ENCODE assay signal across 16 mouse cellular contexts in the genomic region with DNA sequence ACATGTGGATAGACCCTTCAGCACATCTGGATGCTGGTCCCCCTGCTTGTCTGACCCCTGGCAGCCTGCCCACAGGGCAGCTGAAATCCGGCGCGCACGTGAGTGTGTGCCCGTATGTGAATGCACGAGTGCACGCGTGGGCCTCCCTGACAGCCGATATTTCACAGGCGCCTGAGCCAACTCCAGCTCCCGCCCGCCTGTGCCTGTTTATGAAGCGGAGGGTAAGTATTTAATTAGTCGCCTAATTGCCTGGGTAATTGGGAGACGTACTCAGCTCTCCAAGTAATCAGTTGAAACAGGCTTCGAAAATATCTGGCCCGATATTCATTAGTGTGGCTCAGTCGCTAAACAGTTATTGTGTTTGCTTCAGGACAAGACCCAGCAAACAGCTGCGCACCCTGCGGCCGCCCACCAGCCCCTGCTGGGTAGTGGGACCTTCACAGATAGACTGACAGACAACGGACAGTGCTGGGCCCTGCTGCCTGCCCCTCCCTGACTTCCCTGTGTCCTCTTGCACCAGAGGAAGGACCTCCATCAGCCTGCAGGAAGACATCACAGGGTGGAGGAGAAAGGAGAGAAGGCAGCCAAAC.
A peak's percentile ranks its signal among the peaks of the same experiment; 100 is the strongest.
DNase-seq lines count a peak whose midpoint lies in the region; ATAC-seq and TF ChIP-seq lines count a peak whose summit lies in the region.
"Had no signal": no experiment of that assay in that cellular context is flagged by ENCODE, and none has a peak within 500 bp of the region (broad histone marks: within the 10 kb centered on the region; RNA-seq: fewer than 3 reads in every experiment).

No protein-coding gene starts in this region.

- H3K4me1 ChIP-seq in forebrain, embryonic 13.5 days, result peaks cover 10% of the 10 kb centered on the region
- H3K4me1 ChIP-seq: embryonic facial prominence, embryonic 15.5 days; liver, embryonic 12.5 days had no signal

- H3K4me2 ChIP-seq in forebrain, embryonic 13.5 days, result no peak overlapping the region
- H3K4me2 ChIP-seq: embryonic facial prominence, embryonic 15.5 days; liver, embryonic 12.5 days had no signal

- H3K27ac ChIP-seq in forebrain, embryonic 13.5 days, result peak overlapping the region; percentile 37; the same call in 1 of the 2 replicates
- H3K27ac ChIP-seq in layer of hippocampus, adult 2 months, result no peak overlapping the region
- H3K27ac ChIP-seq: embryonic facial prominence, embryonic 15.5 days; liver, embryonic 12.5 days; stomach, postnatal 0 days had no signal

- DNase-seq in left cerebral cortex, postnatal 4 days, result peak; percentile 48
- no peak for DNase-seq in left cerebral cortex, postnatal 25 days (ENCODE audit: low spot score in 2 of 2)
- peak; percentile 15 to 31 for DNase-seq in layer of hippocampus, adult 2 months (ENCODE audit: low spot score in 2 of 2)
- peak; percentile 42 to 43 for DNase-seq in right cerebral cortex, postnatal 10 days (ENCODE audit: low spot score in 2 of 2)
- no peak for DNase-seq in spleen, adult 18-20 months
- DNase-seq in liver, result no peak
- no peak for DNase-seq in adrenal gland, postnatal 4 days (ENCODE audit: low spot score in 2 of 2)
- DNase-seq: cerebellum, postnatal 25 days; heart, adult 18-20 months; heart, postnatal 10 days; kidney, adult 18-20 months; lung, postnatal 36 days had no signal

- peak; percentile 83 for ATAC-seq in forebrain, embryonic 13.5 days
- ATAC-seq: liver, embryonic 12.5 days had no signal

- WGBS in forebrain, embryonic 13.5 days, result 28% methylated on average over 22 of the region's 22 CpGs

- intact Hi-C loops in left cerebral cortex, postnatal 4 days (cut with DNase I), result no loop called here
- intact Hi-C loops in left cerebral cortex, postnatal 25 days (cut with DNase I), result no loop called here

- H3K9ac ChIP-seq in forebrain, embryonic 13.5 days, result no peak overlapping the region
- H3K9ac ChIP-seq: embryonic facial prominence, embryonic 15.5 days; liver, embryonic 12.5 days had no signal

- TF ChIP-seq CTCF in layer of hippocampus, adult 2 months (conservative IDR thresholded peaks at IDR 0.05), result no peak

- H3K9me3 ChIP-seq in forebrain, embryonic 13.5 days (replicated peaks), result peaks cover 8% of the 10 kb centered on the region; the same call in 1 of the 2 replicates
- H3K9me3 ChIP-seq: embryonic facial prominence, embryonic 15.5 days; liver, embryonic 12.5 days had no signal

- H3K36me3 ChIP-seq in forebrain, embryonic 13.5 days (ENCODE audit: poor library complexity, severe bottlenecking), result no peaks in the 10 kb centered on the region
- H3K36me3 ChIP-seq: embryonic facial prominence, embryonic 15.5 days; liver, embryonic 12.5 days had no signal

- H3K4me3 ChIP-seq in forebrain, embryonic 13.5 days, result no peak overlapping the region
- no peak overlapping the region for H3K4me3 ChIP-seq in layer of hippocampus, adult 2 months
- H3K4me3 ChIP-seq: embryonic facial prominence, embryonic 15.5 days; liver, embryonic 12.5 days had no signal

- peaks cover 91% of the 10 kb centered on the region for H3K27me3 ChIP-seq in forebrain, embryonic 13.5 days

Comparison
In these comparisons a context has a peak if more than half of its experiments do, and no peak if none do; other contexts are left out.
1. DNase-seq: peak in left cerebral cortex, postnatal 4 days (single experiment), layer of hippocampus, adult 2 months (2 of 2) and right cerebral cortex, postnatal 10 days (2 of 2); none in left cerebral cortex, postnatal 25 days (0 of 2), spleen, adult 18-20 months (0 of 2), liver (single experiment) and adrenal gland, postnatal 4 days (0 of 2).